Mouse (Mus musculus) spleen, postnatal 14 days (tissue): ENCODE results near the gene Ccdc47.

ENCODE experiments used
- DNase-seq, 2 experiments: peaks; one replicate each; pipeline ENCODE4 v3.0.0; 2021 to 2022; ENCODE audit warnings: low spot score in 2 of 2

Gene Ccdc47

GRCm38 (mm10) chr11:106160841-106161721, 55.1 kb downstream of the Ccdc47 start, which contains the start of the genes Gm10840 and Limd2:
TSS of gene Gm10840 (plus strand) at chr11:106160850.
TSS of gene Limd2 (minus strand) at chr11:106160860.
- DNase-seq, result peak in 1 of 2 experiments; percentile 40

- peak; percentile 56 to 68 for DNase-seq
These were observed 56.0 kb downstream of the Ccdc47 start for GRCm38 (mm10) chr11:106159921-106160840.

GRCm38 (mm10) chr11:106159216-106159920, 56.8 kb downstream of the Ccdc47 start:
- DNase-seq, result peak; percentile 61 to 73

GRCm38 (mm10) chr11:106158930-106159215, 57.3 kb downstream of the Ccdc47 start:
- DNase-seq, result no peak

- DNase-seq, result peak in 1 of 2 experiments; percentile 42
These were observed 57.8 kb downstream of the Ccdc47 start for GRCm38 (mm10) chr11:106158081-106158929.

GRCm38 (mm10) chr11:106157154-106157553, 59.0 kb downstream of the Ccdc47 start:
- DNase-seq, result no peak

- no peak for DNase-seq
These were observed 59.9 kb downstream of the Ccdc47 start for GRCm38 (mm10) chr11:106156257-106156656.

GRCm38 (mm10) chr11:106155761-106156160, 60.4 kb downstream of the Ccdc47 start:
- DNase-seq, result no peak

- no peak for DNase-seq
These were observed 61.4 kb downstream of the Ccdc47 start for GRCm38 (mm10) chr11:106154770-106155169.

- DNase-seq, result no peak
These were observed 62.1 kb downstream of the Ccdc47 start for GRCm38 (mm10) chr11:106154091-106154490.

- no peak for DNase-seq
These were observed 64.0 kb downstream of the Ccdc47 start for GRCm38 (mm10) chr11:106152132-106152531.

- no peak for DNase-seq
These were observed 64.9 kb downstream of the Ccdc47 start for GRCm38 (mm10) chr11:106151219-106151618.
